Mouse (Mus musculus) gastrocnemius, adult 18-20 months (tissue): ENCODE data around the gene Nfib. TPM values are rescaled to one million over a fixed set of nuclear protein-coding genes. Genes with fewer than 3 reads are reported as not detected.

Experiments
- DNase-seq: peaks from one replicate; pipeline ENCODE4 v3.0.0; 2021; ENCODE audit warnings: low spot score
- total RNA-seq, 2 experiments: library from RNA; stranded (reverse); gene quantifications; 2 replicates each; pipeline ENCODE4 v1.2.3; 2021

Gene Nfib
- total RNA-seq, 2 experiments from 2014 or later, result 83.1 to 87.8 TPM

GRCm38 (mm10) chr4:82593681-82594666 lies 111.6 kb downstream of the Nfib start:
- no peak for DNase-seq

GRCm38 (mm10) chr4:82592086-82593030 lies 113.2 kb downstream of the Nfib start:
- DNase-seq, result peak; percentile 71

DNA sequence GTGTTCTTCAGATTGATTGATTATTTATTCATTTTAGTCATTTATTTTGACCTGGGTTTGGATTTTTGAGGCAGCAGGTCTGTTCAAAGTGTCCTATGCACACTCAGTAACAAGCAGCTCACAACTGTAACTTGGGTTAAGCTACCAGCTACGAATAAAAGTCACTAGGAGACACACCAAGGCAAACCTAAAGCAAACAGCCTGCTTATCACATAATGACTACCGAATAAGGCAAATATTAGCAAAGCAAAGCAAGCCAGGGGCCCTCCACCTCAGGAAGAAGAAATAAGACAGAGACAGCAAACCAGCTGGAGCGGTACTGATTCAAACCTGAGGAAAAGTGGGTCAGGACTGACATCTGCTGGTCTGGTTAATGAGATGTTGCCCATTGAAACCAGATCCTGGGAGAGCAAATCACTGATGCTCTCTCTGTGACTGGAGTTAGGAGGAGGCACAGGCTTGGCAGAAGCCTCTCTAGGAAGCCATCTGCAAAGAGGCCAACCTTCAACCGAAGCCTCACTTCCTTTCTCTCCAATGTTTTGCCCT lies 116.1 kb downstream of the Nfib start:
- peak; percentile 78 for DNase-seq

- no peak for DNase-seq
Measured at GRCm38 (mm10) chr4:82588718-82589117, 116.8 kb downstream of the Nfib start.

GRCm38 (mm10) chr4:82587146-82587870 lies 118.2 kb downstream of the Nfib start:
- no peak for DNase-seq

GRCm38 (mm10) chr4:82586637-82587036 lies 118.9 kb downstream of the Nfib start:
- no peak for DNase-seq

DNA sequence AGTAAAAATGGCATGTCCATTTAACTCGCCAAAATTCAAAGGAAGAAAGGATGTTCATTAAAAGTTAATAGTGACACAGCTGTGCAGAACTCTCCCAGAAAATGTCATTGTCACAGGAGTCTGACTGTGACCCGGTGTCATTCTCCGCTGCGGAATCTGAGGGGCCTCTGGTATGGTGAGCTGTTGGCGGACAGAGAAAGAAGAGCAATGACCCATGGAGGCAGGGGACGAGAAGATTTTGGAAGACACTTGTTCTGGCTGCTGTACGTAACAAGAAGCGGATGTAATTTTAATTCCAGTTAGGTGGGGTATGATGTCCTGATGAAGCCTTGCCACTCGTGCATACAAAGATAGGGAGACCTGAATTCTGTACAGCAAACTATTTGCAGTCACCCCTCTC lies 120.0 kb downstream of the Nfib start:
- no peak for DNase-seq

GRCm38 (mm10) chr4:82585056-82585455 lies 120.5 kb downstream of the Nfib start:
- no peak for DNase-seq

DNA sequence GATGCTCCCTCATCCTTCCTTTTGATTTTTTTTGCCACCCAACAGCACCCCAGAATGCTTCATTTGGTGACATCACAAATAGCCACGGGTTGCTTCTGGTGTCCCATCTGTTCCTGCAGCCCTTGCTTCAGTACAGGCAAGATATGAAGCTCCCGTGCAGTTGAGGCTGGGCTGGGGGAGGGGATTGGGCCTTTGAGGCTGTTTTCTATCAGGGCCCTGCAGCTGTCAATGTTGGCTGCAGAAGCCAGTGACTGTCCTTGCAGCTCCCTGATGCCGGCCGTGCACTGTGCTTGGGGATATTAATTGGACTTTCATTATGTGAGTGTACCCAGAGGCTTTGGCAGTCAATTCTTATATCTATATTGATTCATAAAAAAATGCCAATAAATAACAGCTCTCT lies 121.0 kb downstream of the Nfib start:
- DNase-seq, result peak; percentile 24

DNA sequence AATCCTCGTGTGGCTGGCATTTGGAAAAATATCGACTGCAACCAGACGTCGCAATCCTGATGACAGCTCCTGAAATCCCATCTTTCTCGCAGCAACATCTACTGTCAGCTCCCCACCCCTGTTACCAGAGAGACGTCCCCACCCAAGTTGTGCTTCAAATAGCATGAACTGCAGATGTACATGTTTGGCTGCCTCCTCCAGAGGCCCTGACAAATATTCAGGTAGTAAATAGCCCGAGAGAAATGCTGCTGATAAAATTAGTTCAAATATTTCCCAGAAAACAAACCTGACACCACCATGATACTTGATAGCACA lies 132.3 kb downstream of the Nfib start:
- DNase-seq, result peak; percentile 38

- DNase-seq, result peak; percentile 75
Measured at GRCm38 (mm10) chr4:82572410-82573290, 132.9 kb downstream of the Nfib start.

DNA sequence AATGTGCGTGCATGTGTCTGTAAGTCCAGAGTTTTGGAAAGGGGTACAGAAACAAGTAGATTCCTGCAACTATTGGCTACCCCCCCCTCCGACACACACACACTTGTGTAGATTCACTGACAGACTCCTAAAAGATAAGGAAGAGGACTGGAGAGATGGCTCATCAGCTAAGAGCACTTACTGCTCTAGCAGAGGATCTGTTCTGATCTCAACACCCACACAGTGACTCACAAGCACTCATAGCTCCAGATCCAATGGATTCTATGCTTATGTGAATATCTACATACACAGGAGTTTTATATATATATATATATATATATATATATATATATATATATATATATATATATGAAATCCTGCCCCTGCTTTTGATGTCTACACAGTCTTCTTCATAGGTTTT lies 146.7 kb downstream of the Nfib start:
- no peak for DNase-seq

GRCm38 (mm10) chr4:82555673-82556171 lies 149.8 kb downstream of the Nfib start:
- DNase-seq, result peak; percentile 27

- DNase-seq, result no peak
Measured at GRCm38 (mm10) chr4:82553658-82554057, 151.9 kb downstream of the Nfib start.

DNA sequence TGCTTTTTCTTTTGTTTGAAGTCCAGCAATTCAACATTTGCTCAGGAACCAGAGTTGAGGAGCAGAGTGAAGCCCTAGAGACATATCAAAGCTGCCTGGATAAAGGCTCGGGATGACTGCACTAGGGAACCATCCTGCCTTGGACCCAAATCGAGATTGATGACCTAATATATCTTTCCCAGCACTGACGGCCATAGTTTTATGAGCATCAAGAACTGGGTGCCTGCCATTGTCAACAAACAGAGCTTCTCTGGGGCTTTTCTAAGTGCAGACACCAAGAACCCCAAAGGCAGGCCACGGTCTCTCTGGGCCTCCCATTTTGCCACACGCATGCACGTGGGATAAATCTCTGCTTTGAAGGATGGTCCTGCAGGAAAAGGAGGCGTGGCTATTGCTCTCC lies 153.3 kb downstream of the Nfib start:
- peak; percentile 53 for DNase-seq

DNA sequence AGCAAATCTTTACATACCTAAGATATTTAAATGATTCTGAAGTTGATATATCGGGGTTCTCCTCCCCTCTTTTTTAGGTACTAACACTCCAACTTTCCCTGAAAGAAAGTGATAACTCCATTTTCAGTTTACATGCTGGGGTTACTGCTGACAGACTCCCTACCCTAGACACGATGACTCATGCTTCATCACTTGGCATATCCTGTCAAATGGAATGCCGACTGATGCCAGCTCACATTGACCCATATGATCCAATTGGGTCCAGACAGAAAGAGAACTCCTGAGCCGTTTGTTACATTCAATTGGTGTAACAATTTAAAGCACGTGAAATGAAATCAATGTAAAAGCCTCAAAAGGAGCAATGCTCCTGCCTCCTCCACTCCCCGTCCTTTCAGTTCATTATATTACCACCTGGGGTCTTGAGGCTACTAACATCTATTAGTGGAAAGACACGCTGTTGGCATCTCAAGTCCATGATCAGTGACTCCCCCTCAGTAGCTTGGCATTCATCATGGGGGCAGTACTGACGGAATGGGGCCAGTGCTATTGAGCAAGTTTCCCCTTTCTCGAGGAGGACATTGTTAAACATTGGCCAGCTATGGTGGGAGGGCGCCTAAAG lies 155.7 kb downstream of the Nfib start:
- DNase-seq, result no peak

DNA sequence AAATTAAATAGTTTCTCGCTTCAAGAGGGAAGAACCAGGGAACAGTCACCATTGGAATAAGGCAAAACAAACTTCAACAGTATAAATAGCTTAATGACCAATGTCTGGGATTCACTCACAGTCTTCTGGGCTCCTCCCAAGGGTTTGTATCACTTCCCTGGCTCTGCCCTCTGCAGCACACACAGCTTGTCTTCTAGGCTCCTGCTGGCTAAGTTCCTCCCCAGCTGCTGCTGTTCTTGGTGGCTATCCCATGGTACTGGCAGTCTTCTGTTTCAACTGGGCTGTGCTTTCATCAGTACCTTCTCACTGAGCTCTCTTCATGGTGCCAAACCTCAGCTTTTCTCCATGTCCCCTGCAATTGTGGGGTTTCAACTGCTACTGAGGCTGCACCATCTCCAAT lies 157.3 kb downstream of the Nfib start:
- DNase-seq, result peak; percentile 85

DNA sequence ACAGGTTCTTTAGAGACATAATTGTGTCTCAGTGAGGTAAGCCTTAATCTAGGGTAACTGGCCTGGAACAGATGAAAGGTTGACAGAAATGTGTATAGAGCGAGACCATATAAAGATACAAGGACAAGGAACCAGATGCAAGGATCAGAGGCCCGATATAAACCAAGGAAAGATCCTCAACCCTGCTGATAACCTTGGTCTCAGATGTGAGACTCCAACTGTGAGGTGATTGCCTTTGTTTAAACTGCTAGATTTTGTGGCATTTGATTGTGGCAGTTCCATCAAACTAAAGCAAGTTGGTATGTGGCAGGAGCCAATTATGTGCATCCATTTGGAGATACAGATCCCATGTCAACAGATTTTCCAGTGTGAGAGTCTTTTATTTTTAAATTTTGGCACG lies 161.6 kb downstream of the Nfib start:
- DNase-seq, result no peak

GRCm38 (mm10) chr4:82543398-82543740 lies 162.2 kb downstream of the Nfib start:
- no peak for DNase-seq
